16 mouse cellular contexts compared by ENCODE assay signal in genomic region chr14:121492328-121492727, GRCm38 (mm10). TPM values are rescaled to one million over a fixed set of nuclear protein-coding genes. Genes with fewer than 3 reads are reported as not detected.
DNase-seq lines count a peak whose midpoint lies in the region; ATAC-seq lines count a peak whose summit lies in the region.
"Had no signal": no experiment of that assay in that cellular context is flagged by ENCODE, and none has a peak within 500 bp of the region (broad histone marks: within the 10 kb centered on the region; RNA-seq: fewer than 3 reads in every experiment).

No protein-coding gene starts in this region.

- intact Hi-C loops in heart, postnatal 36 days (cut with DNase I) = no loop called here

- no peaks in the 10 kb centered on the region for H3K36me3 ChIP-seq in heart, embryonic 12.5 days

- ATAC-seq in heart, embryonic 12.5 days (ENCODE audit: insufficient number of reproducible peaks, low FRiP score) = peak; percentile 2; the same call in 1 of the 2 replicates
- ATAC-seq in megakaryocyte progenitor cell, adult 5-6 weeks (replicated peaks; ENCODE audit: poor library complexity) = no peak

- DNase-seq in heart, postnatal 36 days = no peak
- peak; percentile 13 for DNase-seq in retina, embryonic 14.5 days (ENCODE audit: low spot score)
- DNase-seq in retina, postnatal 1 day = no peak
- DNase-seq in kidney, postnatal 14 days = peak; percentile 45
- no peak for DNase-seq in B cell, adult 2 months
- DNase-seq: adrenal gland, adult 2 months; cerebellum, postnatal 25 days; heart, postnatal 4 days; lung, postnatal 36 days; spleen, adult 18-20 months; thymus, adult 2 months had no signal

- peaks cover 24% of the 10 kb centered on the region for H3K4me1 ChIP-seq in heart, embryonic 12.5 days (replicated peaks)

- 52% methylated on average over 8 of the region's 8 CpGs for WGBS in heart, embryonic 12.5 days

- no peak overlapping the region for H3K4me3 ChIP-seq in heart, embryonic 12.5 days
- H3K4me3 ChIP-seq: erythroblast, embryonic 14.5 days; myocyte had no signal

- no peak overlapping the region for H3K27ac ChIP-seq in heart, embryonic 12.5 days (ENCODE audit: poor library complexity, severe bottlenecking)
- H3K27ac ChIP-seq: liver, embryonic 14.5 days had no signal

- no peaks in the 10 kb centered on the region; the same call in 1 of the 2 replicates for H3K27me3 ChIP-seq in heart, embryonic 12.5 days (replicated peaks)

- peak overlapping the region; percentile 22 for H3K4me2 ChIP-seq in heart, embryonic 12.5 days

- H3K9ac ChIP-seq in heart, embryonic 12.5 days = 0 out of 2 replicates have a peak overlapping the region, but pooled peaks have one; percentile 33
- H3K9ac ChIP-seq: liver, embryonic 14.5 days had no signal

- H3K9me3 ChIP-seq in heart, embryonic 12.5 days (replicated peaks) = no peaks in the 10 kb centered on the region

RNA-seq across cellular contexts. Expression of gene Slc15a1, which starts 12.7 kb away (rescaled TPM):
- polyA plus RNA-seq in heart, embryonic 12.5 days (2016; fragmentation: Nextera tagmentation; extraction: Ambion mirVana) = 0.13 TPM in 1 of 2 replicates, not detected in the other
- total RNA-seq in heart, postnatal 36 days (2021) = not detected
- total RNA-seq in megakaryocyte progenitor cell, adult 5-6 weeks (2015) = not detected in 2 replicates
- total RNA-seq in megakaryocyte progenitor cell, adult 5-6 weeks (2017) = not detected in 2 replicates
- polyA plus RNA-seq: liver, embryonic 14.5 days; myocyte had no signal

Comparison
In these comparisons a context has a peak if more than half of its experiments do, and no peak if none do; other contexts are left out.
1. DNase-seq: peak in retina, embryonic 14.5 days (single experiment) and kidney, postnatal 14 days (single experiment); none in heart, postnatal 36 days (0 of 2), retina, postnatal 1 day (single experiment) and B cell, adult 2 months (0 of 2).